Mouse (Mus musculus) liver, embryonic 14.5 days (tissue): Measurements from ENCODE around the gene Amot. TPM values are rescaled to one million over a fixed set of nuclear protein-coding genes. Genes with fewer than 3 reads are reported as not detected.

Experiments used
- ATAC-seq: fragments of 200-750 bp; cut with Nextera tagmentation; 2 replicates; pipeline ENCODE4 v1.8.0; 2017; ENCODE audit warnings: moderate number of reproducible peaks, mild to moderate bottlenecking, moderate library complexity; ENCODE audit not compliant: insufficient read depth
- DNase-seq, 3 experiments: peaks; one replicate each; pipeline ENCODE4 v3.0.0-alpha.2; 2012 to 2013; ENCODE audit warnings: low read depth in 3 of 3, low spot score in 3 of 3
- H3K27ac ChIP-seq: fragments of 300-500 bp; sonication (generic); 2 replicates; pipeline ENCODE4 v1.5.1; 2014; ENCODE audit warnings: moderate library complexity, mild to moderate bottlenecking, control low read depth, inconsistent platforms
- H3K27me3 ChIP-seq: fragments of 300-500 bp; sonication (generic); 2 replicates; pipeline ENCODE4 v1.6.1; 2014; ENCODE audit warnings: mild to moderate bottlenecking, low read length, moderate library complexity; ENCODE audit not compliant: control insufficient read depth, insufficient read depth
- H3K36me3 ChIP-seq: fragments of 300-500 bp; sonication (generic); replicated peaks from 2 replicates; pipeline ENCODE4 v1.6.1; 2014; ENCODE audit warnings: low read depth; ENCODE audit not compliant: control insufficient read depth, insufficient read depth
- H3K4me1 ChIP-seq, 2 experiments: fragments of 200-500 bp in 1 of 2; fragments of 300-500 bp in 1 of 2; sonication (generic) in 1 of 2; replicated peaks; 2 replicates each; pipeline ENCODE4 v1.6.1; 2012 to 2014; ENCODE audit warnings: antibody characterized with exemption in 1 of 2, inconsistent platforms in 1 of 2, low read length in 1 of 2; ENCODE audit not compliant: control insufficient read depth in 2 of 2, insufficient read depth in 2 of 2
- H3K4me2 ChIP-seq: fragments of 300-500 bp; sonication (generic); 2 replicates; pipeline ENCODE4 v1.6.1; 2014; ENCODE audit warnings: low read depth, mild to moderate bottlenecking, control low read depth, moderate library complexity
- H3K4me3 ChIP-seq, 2 experiments: fragments of 200-500 bp in 1 of 2; fragments of 300-500 bp in 1 of 2; sonication (generic) in 1 of 2; 2 replicates each; pipeline ENCODE4 v1.5.1; 2012 to 2014; ENCODE audit warnings: low read depth in 2 of 2, low read length in 2 of 2, mild to moderate bottlenecking in 2 of 2, control low read depth in 1 of 2, inconsistent platforms in 1 of 2, moderate library complexity in 1 of 2; ENCODE audit not compliant: insufficient read depth in 1 of 2
- H3K9ac ChIP-seq: fragments of 300-500 bp; sonication (generic); replicated peaks from 2 replicates; pipeline ENCODE4 v1.6.1; 2014; ENCODE audit warnings: mild to moderate bottlenecking, control low read depth, moderate library complexity
- H3K9me3 ChIP-seq: fragments of 300-500 bp; sonication (generic); 2 replicates; pipeline ENCODE4 v1.6.1; 2016; ENCODE audit warnings: low read length, mixed read lengths; ENCODE audit not compliant: control insufficient read depth
- CTCF ChIP-seq: IDR thresholded peaks from 2 replicates; pipeline ENCODE4 v1.5.1; 2016; ENCODE audit warnings: antibody characterized with exemption, low read depth, control low read depth
- EP300 ChIP-seq: IDR thresholded peaks from 2 replicates; pipeline ENCODE4 v1.6.1; 2016; ENCODE audit warnings: antibody characterized with exemption, low read depth
- WGBS: fragments of 180-500 bp; shearing (Covaris S2); extraction: QIAGEN DNeasy Blood & Tissue Kit; methylation state at CpG from one replicate; pipeline ENCODE4 v1.1.7; 2014; ENCODE audit not compliant: insufficient replicate concordance; 5-methylcytosine and 5-hydroxymethylcytosine counted together
- polyA plus RNA-seq, 2 experiments: library from polyadenylated mRNA; depleted of rRNA in 1 of 2; stranded (reverse) in 1 of 2; unstranded in 1 of 2; fragments of >200 nt; fragmentation: Nextera tagmentation in 1 of 2; extraction: Ambion mirVana in 1 of 2; gene quantifications; 2 replicates each; pipeline versions ENCODE4 v1.2.1 to v1.2.3; 2012 to 2014

Gene Amot
- polyA plus RNA-seq, 2 experiments = 4.2 to 4.3 TPM

- TF ChIP-seq EP300 (no peak), CTCF (no peak)
- Histone ChIP-seq H3K9me3 (no peaks in the 10 kb centered on the region), H3K4me2 (no peak overlapping the region), H3K4me1 (peaks cover 0 to 7% of the 10 kb centered on the region in 2 experiments; a peak in 2 of 4 replicates), H3K4me3 (no peak overlapping the region), H3K27ac (no peak overlapping the region), H3K9ac (no peak overlapping the region), H3K27me3 (no peaks in the 10 kb centered on the region), H3K36me3 (no peaks in the 10 kb centered on the region)
- ATAC-seq (no peak), DNase-seq (no peak)
- 61% methylated on average over 1 of the region's 1 CpGs for WGBS
Observed at GRCm38 (mm10) chrX:145490821-145491220, 14.2 kb downstream of the Amot start.

DNA sequence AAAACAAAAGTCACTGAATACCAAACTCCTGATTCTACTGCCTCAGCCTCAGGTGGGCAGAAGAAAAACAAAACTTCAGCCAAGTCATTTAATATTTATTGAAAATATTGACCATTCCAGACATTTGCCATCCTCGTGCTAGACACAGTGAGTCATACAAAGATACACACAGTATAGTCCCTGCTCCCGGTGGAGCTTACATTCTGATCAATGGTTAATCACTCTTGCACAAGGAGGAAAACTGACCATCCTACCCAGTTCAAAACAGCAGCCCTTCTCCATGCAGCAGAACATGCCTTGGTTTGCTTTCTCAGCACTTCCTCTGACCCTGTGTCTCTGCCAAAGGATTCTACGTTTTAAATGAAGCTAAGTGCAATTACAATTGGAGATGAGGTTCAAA is 14.6 kb downstream of the Amot start:
- H3K4me3 ChIP-seq = no peak overlapping the region
- no peak overlapping the region for H3K9ac ChIP-seq
- peaks cover 0 to 10% of the 10 kb centered on the region in 2 experiments; a peak in 2 of 4 replicates for H3K4me1 ChIP-seq
- no peaks in the 10 kb centered on the region for H3K36me3 ChIP-seq
- ATAC-seq = peak; percentile 49
- H3K27me3 ChIP-seq = no peaks in the 10 kb centered on the region
- no peak for DNase-seq
- H3K4me2 ChIP-seq = no peak overlapping the region
- TF ChIP-seq CTCF (no peak), EP300 (no peak)
- H3K9me3 ChIP-seq = no peaks in the 10 kb centered on the region
- WGBS = 49% methylated on average over 3 of the region's 3 CpGs
- H3K27ac ChIP-seq = no peak overlapping the region

DNA sequence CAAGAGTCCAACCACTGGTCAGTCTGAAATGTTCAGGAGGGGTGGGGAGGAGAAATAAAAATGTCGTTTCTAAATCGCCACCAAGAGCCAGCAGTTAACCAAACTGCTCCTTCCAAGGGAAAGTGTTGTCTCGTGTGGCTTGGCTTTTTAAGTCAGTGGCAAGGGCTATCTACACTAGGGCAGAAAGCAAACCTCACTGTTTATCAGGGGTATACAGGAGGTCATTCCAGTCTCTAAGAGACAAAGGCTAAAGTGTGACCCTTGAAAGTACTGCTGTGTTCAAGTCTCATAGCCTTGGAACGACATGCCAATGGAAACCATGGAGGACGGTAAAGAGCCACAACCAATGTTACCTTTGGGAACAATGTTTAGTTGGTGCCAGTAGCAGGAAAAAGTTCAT is 15.0 kb downstream of the Amot start:
- H3K4me3 ChIP-seq = no peak overlapping the region
- DNase-seq = no peak
- no peak overlapping the region for H3K27ac ChIP-seq
- H3K27me3 ChIP-seq = no peaks in the 10 kb centered on the region
- H3K9me3 ChIP-seq = no peaks in the 10 kb centered on the region
- H3K36me3 ChIP-seq = no peaks in the 10 kb centered on the region
- H3K4me1 ChIP-seq = peaks cover 0 to 10% of the 10 kb centered on the region in 2 experiments; a peak in 2 of 4 replicates
- peak; percentile 67 for ATAC-seq
- no peak overlapping the region for H3K9ac ChIP-seq
- no peak overlapping the region for H3K4me2 ChIP-seq
- 42% methylated on average over 5 of the region's 5 CpGs for WGBS
- no peak for TF ChIP-seq CTCF
- no peak for TF ChIP-seq EP300

DNA sequence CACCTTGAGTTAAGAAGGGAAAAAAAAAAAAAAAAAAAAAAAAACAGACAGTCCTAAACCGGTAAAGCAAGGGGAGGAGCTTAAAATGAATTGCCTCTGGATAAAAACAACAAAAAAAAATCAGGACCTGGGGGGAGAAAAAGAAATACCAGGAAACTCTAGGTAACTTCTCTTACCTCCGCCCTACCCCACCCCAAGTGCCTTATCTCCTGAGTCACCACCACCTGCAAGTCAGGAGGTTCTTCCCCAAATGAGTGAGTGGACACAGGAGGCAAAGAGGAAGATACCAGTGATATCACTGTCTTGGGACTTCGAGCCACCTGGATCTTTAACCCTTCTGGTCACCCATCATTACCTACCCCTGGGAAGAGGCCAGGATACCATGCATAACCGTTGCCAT is 19.5 kb downstream of the Amot start:
- TF ChIP-seq CTCF (no peak), EP300 (no peak)
- no peak for ATAC-seq
- no peaks in the 10 kb centered on the region for H3K9me3 ChIP-seq
- no peaks in the 10 kb centered on the region for H3K36me3 ChIP-seq
- 38% methylated on average over 4 of the region's 4 CpGs for WGBS
- H3K9ac ChIP-seq = no peak overlapping the region
- peaks cover 0 to 21% of the 10 kb centered on the region in 2 experiments; a peak in 3 of 4 replicates for H3K4me1 ChIP-seq
- no peaks in the 10 kb centered on the region for H3K27me3 ChIP-seq
- H3K4me3 ChIP-seq = no peak overlapping the region
- no peak overlapping the region for H3K4me2 ChIP-seq
- DNase-seq = no peak
- no peak overlapping the region for H3K27ac ChIP-seq

DNA sequence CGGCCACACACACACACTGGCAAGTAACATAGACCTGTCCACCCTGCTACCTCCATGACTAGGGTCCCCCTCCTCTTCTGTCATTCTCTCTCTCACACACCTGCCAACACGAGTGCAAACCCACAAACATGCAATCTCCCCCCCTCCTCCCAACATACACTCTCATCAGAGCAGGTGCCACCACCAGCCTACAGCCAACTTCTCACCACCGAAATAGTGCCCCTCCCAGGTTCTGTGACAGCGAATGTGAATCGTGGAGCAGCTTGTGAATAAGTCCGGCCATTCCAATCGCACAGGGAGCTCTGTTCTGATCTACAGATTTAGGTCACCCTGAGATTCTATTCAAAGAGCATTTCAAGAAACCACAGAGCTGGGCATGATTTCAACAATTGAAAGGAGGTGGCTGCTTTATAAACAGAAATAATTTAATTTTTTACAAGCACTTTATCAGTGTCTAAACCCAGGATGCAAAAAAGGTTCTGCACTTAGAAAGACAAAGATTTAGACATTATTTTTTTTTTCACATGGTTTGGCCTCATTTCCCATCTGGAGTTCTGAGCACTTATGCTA is 21.4 kb downstream of the Amot start:
- Histone ChIP-seq H3K27me3 (no peaks in the 10 kb centered on the region), H3K27ac (no peak overlapping the region), H3K36me3 (no peaks in the 10 kb centered on the region), H3K9ac (no peak overlapping the region), H3K9me3 (no peaks in the 10 kb centered on the region), H3K4me2 (no peak overlapping the region), H3K4me1 (peaks cover 0 to 20% of the 10 kb centered on the region in 2 experiments; a peak in 3 of 4 replicates), H3K4me3 (no peak overlapping the region)
- no peak for DNase-seq
- no peak for TF ChIP-seq EP300
- no peak for TF ChIP-seq CTCF
- no peak for ATAC-seq
- 60% methylated on average over 7 of the region's 7 CpGs for WGBS
